Mouse (Mus musculus) G1E (cell line): ENCODE measurements around the gene Als2cr12.

ENCODE experiments used
- CTCF ChIP-seq: IDR thresholded peaks from 2 replicates; pipeline ENCODE4 v1.5.1; 2012; ENCODE audit warnings: low read depth, low read length, inconsistent platforms, mixed read lengths
- GATA1 ChIP-seq: IDR thresholded peaks from 2 replicates; pipeline ENCODE4 v1.6.1; 2012; ENCODE audit warnings: borderline replicate concordance, low read length, inconsistent platforms, mixed read lengths
- GATA2 ChIP-seq: IDR thresholded peaks from 2 replicates; pipeline ENCODE4 v1.6.1; 2012; ENCODE audit warnings: low read depth, low read length, inconsistent platforms, borderline replicate concordance
- POLR2AphosphoS5 ChIP-seq: IDR thresholded peaks from 2 replicates; pipeline ENCODE4 v1.6.1; 2012; ENCODE audit warnings: low read depth, low read length, inconsistent platforms; ENCODE audit not compliant: insufficient replicate concordance
- TAL1 ChIP-seq: conservative IDR thresholded peaks from 2 replicates; pipeline ENCODE4 v1.6.1; 2012; ENCODE audit warnings: low read depth, low read length, inconsistent platforms, mixed read lengths

DNA sequence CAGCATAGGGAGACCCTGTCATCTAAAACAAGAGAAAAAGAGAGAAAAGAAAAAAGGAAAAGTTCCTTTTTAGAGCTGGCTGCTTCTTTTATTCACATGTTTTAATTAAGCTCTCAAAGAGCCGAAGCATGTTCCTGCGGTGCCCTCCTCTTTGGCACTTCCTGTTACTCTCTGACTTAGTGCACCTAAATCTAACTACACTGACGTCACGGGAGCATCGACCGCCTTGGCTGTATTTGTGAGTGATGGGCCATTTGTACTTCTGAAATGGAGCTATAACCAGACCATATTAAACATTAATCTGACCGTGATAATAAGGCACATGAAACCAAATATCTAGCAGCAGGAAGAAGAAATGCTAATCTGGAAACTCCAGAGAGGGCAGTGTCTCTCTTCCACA lies 40.2 kb upstream of the Als2cr12 start:
- no peak for TF ChIP-seq CTCF
- no peak for TF ChIP-seq GATA1
- no peak for TF ChIP-seq GATA2
- no peak for TF ChIP-seq TAL1
- TF ChIP-seq POLR2AphosphoS5 = no peak
